Mouse (Mus musculus): ENCODE data around the gene Phactr2.

GRCm38 (mm10) chr10:13363499-13364285 is 110.5 kb downstream of the Phactr2 start:
- TF ChIP-seq POLR2A (IDR thresholded peaks at IDR 0.05; ENCODE audit: insufficient read depth, low read length) (no peak), EP300 (IDR thresholded peaks at IDR 0.05; ENCODE audit: insufficient read depth, low read depth, low read length) (no peak)

Data from ES-Bruce4 (cell line).